Mouse (Mus musculus) hindlimb bud, embryonic 11.5 days (tissue): ENCODE measurements at regions not wholly inside any gene's neighbourhood (a gene's known extent, or its start where the extent isn't known, plus 50 kb on each side); places are given as distances from the start of the nearest gene placed in this dataset.
A peak's percentile ranks its signal among the peaks of the same experiment; 100 is the strongest.
"Not testable (repeated sequence)": the region's sequence is repeated elsewhere in the genome, so short reads cannot be mapped to it uniquely, and the experiment has no call there.

Experiments
- DNase-seq: peaks from one replicate; pipeline ENCODE4 v3.0.0-alpha.2; 2012; ENCODE audit warnings: low read depth, low spot score; ENCODE audit errors: extremely low spot score

DNA sequence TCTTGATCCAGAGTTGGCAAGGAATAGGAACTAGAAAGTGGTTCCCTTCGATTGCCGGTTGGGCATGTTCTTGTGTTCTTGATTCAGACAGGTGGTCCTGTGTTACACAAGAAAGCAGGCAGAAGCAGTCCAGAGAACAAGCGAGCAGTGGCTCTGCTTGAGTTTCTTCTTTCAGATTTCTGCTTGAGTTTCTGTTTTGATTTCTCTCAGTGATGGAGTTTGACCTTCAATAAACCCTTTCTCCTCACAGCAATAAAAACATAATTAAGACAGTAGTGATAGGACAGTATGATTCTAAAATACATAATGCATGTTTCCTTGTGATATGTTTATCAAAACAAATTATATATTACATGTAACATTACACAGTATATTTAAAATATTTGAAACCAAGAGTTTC lies 59.1 kb downstream of the Klf6 start:
- DNase-seq: no peak

GRCm38 (mm10) chr13:5931433-5931832 lies 70.2 kb downstream of the Klf6 start:
- DNase-seq: no peak

DNA sequence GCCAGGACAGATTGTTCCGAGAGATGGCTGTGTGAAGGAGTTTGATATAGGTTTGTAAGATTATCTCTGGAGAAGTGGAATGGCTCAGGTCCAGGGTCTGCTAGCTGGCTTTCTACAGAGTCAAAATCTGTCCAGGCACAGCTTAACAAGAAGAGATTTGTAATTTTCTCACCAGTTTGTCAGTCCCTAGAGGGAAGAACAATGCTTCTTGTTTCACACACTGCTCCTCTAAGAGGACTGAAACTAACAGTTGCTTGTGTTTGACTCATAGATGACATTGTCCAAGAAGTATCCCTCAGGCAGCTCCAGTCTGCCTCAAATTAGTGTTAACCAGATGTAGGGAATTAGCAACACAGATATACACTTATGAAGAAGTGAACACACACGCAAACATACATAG lies 76.2 kb downstream of the Klf6 start:
- no peak for DNase-seq

DNA sequence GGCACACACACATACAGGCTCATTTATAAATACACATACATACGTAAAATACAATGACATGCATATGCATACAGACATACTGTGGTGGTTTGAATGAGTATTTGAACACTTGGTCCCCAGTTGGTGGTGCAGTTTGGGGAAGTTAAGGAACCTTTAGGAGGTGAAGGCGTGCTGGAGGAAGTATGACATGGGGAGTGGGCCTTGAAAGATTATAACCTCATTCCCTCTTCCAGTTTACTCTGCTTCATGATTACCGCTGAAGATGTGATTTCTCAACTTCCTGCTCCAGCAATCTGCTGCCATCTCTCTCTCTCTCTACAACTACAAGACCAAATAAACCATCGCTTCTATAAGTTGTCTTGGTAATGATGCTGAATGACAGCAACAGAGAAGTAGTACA lies 76.7 kb downstream of the Klf6 start:
- DNase-seq: no peak

GRCm38 (mm10) chr13:5939368-5939767 lies 78.1 kb downstream of the Klf6 start:
- DNase-seq: no peak

DNA sequence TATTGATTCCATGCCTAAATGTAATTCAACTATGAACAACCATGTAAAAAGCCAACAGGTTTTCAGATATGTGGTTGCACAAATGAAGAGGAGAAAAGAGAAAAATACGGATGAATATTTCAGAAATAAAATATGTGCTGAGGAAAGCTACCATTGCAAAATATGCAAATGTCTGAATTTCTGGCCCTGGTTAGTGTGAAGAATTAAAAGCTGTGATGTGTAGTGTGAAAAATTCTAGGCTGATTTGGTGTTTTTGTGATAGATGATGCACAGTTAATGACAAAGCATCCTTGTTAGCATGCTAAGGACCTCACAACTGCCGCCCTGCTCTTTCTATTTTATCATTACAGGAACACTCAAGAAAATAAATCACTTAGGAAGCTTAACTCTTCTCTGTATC lies 91.6 kb downstream of the Klf6 start:
- DNase-seq: no peak

DNA sequence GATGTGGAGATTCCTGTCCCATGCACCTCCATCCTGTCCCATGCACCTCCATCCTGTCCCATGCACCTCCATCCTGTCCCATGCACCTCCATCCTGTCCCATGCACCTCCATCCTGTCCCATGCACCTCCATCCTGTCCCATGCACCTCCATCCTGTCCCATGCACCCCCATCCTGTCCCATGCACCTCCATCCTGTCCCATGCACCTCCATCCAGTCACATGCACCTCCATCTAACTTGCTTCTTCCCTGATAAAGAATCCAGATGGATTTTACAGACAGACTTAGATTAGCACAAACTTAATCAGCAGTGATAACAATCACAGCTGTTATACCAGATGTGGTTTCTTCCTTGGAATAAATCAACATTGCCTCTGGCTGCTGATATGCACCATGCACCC lies 93.8 kb downstream of the Klf6 start:
- not testable (repeated sequence) for DNase-seq

DNA sequence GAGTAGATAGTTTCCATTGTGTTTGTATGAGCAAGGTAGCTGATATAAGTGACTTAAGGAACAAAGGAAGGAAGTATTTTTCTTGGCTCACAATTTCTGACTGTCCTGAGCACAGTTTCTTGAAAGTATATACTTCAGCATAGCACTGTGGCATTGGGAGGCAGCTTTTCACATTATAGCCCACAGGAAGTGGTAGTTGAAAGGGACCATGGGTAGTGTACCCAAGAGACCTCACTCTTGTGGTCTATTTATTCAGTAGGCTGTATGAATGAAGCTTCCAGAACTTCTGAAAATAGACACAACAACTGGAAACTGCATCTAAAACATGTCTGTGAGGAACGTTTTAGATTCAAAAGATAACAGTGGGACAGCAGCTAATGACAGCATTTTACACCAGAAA lies 94.9 kb downstream of the Klf6 start:
- no peak for DNase-seq

- no peak for DNase-seq
Observed at GRCm38 (mm10) chr13:5962947-5963346, 101.7 kb downstream of the Klf6 start.

GRCm38 (mm10) chr13:5964626-5965025 lies 103.3 kb downstream of the Klf6 start:
- no peak for DNase-seq

DNA sequence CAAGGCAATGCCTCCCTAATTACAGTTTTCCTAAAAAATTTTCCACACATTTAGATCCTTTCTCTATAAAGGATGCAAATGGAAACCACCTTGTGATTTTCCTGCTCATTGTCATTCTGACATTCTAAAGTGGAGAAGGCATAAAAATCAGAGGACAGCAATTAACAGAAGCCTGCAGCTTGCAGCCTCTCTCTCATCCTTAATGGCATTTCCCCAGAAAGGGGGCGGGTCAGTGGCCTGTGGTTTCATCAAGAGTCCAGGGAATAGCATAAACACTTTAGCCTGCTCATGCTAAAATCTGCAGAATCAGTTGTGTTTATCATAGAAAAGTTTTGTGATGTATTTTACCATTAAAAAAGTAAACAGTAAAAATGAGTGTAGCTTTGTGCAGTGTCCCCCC lies 117.3 kb downstream of the Klf6 start:
- no peak for DNase-seq

- DNase-seq: no peak
Observed at GRCm38 (mm10) chr13:5987491-5987890, 126.2 kb downstream of the Klf6 start.

DNA sequence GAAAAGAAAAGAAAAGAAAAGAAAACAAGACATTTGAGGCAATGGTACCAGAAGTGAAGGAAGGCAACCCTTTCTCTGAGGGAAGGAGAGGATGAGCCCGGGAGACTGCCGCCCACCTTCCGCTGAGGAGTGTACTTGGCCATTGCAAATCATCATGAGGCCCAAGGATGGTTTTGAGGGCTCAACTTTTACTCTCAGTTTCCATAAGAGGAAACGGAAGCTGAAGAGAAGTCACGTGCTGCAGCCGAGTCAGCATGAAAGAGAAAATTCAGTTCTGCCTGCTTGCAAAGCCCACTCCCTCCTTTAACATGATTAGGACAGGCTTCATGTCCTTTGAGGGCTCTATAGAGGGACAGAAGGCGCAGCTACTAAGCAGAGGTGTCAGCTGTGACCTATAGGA lies 127.1 kb downstream of the Klf6 start:
- no peak for DNase-seq

- no peak for DNase-seq
Observed at GRCm38 (mm10) chr13:6000559-6001217, 139.4 kb downstream of the Klf6 start.

GRCm38 (mm10) chr13:6001218-6001564 lies 139.9 kb downstream of the Klf6 start:
- DNase-seq: no peak

DNA sequence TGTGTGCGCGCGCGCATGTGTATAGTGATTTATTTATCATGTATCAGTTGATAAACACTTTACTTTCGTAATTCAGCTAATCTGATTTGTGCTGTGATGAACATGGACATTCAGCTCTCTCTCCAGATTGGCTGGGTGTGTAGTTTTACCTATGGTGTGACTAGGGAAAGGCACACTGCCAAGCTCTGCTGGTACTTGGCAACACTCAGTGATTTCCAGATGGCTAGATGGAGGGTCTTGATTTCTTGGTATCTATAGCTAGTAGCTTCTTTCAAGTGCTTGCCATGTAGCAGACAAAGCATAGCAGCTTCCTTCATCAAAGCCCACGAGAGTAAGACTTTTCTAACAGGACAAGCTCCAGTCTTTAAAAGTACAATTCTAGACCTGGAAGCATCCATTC lies 144.6 kb downstream of the Klf6 start:
- no peak for DNase-seq

DNA sequence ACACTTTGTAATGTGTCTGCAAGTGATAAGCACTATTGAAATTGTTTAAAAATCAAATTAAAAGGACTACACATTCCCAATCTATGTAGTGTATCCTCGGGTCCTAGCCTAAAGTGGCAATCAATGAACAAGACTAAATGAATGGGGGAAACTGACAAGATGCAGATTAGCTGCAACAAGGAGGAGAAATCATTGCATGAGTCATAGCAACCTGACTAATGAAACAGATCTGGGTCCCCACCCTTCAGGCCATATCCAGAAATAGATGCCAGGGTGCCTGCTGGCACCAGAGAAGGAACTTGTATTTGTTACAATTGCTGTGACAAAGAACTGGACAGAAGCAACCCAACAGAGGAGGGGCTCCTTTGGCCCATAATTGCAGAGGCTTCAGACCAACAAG lies 148.4 kb downstream of the Klf6 start:
- no peak for DNase-seq

DNA sequence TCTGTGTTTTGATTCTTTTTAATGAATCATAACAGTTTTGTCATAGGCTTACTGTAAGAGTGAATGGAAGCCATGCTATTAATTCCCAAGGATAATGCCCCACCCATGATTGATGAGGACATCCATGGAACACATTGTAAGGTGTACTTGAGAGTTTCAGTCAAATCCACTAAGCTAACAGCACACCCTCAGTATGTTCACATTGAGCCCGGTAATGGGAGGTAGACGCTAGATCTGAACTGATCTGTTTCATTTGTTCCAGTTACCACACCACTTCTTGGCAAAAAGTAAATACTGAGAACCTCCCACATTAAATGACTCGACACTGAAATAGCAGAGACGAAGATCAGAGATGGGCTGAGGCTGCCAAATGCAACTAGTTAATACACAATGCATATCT lies 165.9 kb downstream of the Klf6 start:
- no peak for DNase-seq

DNA sequence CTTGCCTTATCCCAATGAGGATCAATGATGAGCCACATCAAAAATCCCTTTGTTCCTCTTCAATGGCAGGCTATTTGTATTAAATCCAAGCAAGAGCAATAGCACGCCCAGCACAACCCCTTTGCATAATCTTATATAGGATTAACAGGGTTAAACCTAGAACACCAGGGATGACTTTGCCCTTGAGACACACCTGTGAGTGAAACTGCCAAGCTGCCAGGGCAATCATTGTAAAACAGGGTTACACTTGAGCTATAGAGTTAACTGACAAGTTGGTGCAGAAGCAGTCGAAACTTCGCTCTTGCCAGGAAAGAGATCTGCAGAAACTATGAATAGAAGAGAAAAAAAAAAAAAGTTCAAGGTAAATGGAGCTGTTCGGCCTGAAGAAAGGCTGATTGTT lies 167.6 kb downstream of the Klf6 start:
- no peak for DNase-seq

- DNase-seq: peak; percentile 22
Observed at GRCm38 (mm10) chr13:6029461-6029860, 168.2 kb downstream of the Klf6 start.

- DNase-seq: peak; percentile 18
Observed at GRCm38 (mm10) chr13:6030128-6030527, 168.8 kb downstream of the Klf6 start.

- DNase-seq: no peak
Observed at GRCm38 (mm10) chr13:6040132-6040531, 178.8 kb downstream of the Klf6 start.

DNA sequence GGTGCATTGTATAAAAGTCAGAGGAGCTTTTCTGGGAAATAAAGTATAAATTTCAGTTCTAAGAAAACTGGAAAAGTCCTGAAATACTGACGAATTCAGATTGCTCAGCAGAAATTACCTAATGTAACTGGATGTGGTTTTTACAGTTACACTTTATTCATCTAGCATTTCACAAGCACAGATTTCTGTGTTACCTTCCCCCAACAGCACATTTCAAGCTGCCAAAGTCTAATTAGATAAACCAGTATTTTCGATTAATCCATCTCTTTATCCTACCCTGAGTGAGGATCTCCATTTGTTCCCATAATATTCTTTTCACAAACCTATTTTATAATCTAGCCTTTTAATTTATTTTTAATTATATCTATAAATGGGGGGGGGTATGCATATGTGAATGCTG lies 179.4 kb downstream of the Klf6 start:
- DNase-seq: no peak

DNA sequence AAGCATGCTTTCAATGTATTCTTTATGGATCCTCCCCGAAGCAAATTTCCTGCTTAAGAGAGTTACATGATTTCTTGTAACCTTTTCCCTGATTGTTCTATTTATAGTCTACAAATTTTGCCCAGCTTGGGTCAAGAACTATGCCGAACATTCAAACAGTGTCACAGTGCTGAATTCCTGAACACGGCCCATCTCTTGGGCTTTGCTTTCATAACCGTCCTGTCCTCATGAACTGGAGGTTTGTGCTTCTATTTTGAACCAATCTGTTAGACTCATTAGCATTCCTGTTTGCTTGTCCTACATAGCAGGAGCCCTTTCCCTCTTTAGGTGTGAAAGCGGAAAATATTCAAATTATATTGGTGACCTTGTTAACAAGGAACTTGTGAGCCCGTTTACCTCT lies 181.2 kb downstream of the Klf6 start:
- no peak for DNase-seq
